Comparison of ENCODE assay signal across 17 mouse cellular contexts in the genomic region with DNA sequence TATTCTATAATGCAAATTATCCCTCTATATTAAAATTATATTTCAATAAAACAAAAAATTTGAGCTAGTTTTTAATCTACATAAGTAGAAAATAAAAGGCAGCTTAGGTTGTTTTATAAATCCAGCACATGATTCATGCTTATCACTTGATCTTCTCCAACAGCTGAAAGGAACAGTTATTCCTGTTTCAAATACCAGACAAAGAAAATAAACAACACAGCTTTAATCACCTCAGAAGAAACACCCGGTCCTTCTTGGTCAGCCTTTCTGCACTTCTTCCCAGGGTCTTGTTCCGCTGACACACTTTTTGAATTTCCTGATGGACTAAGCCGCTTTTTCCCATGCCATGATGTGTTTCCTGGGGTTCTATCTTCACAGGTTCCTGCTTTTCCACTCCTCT.
"Had no signal": no experiment of that assay in that cellular context is flagged by ENCODE, and none has a peak within 500 bp of the region (broad histone marks: within the 10 kb centered on the region; RNA-seq: fewer than 3 reads in every experiment).

No protein-coding gene starts in this region.

- ATAC-seq: intestine, embryonic 16.5 days had no signal

- H3K4me3 ChIP-seq: left cerebral cortex, adult 2 months; liver, embryonic 13.5 days; neural tube, embryonic 12.5 days; neural tube, embryonic 15.5 days; stomach, embryonic 15.5 days had no signal

- H3K4me1 ChIP-seq: neural tube, embryonic 12.5 days; neural tube, embryonic 15.5 days; stomach, embryonic 15.5 days had no signal

- H3K9me3 ChIP-seq: liver, embryonic 13.5 days; neural tube, embryonic 12.5 days; neural tube, embryonic 15.5 days; stomach, embryonic 15.5 days had no signal

- H3K4me2 ChIP-seq: liver, embryonic 13.5 days; midbrain, embryonic 11.5 days; neural tube, embryonic 12.5 days; neural tube, embryonic 15.5 days; stomach, embryonic 15.5 days had no signal

- DNase-seq: kidney, adult 18-20 months; kidney, postnatal 25 days; layer of hippocampus, postnatal 36 days; liver, embryonic 13.5 days; lung, adult 2 months; lung, postnatal 14 days; lung, postnatal 4 days; midbrain, embryonic 14.5 days; right cerebral cortex, adult 18-20 months; right cerebral cortex, postnatal 14 days; right cerebral cortex, postnatal 4 days had no signal

- H3K9ac ChIP-seq: liver, embryonic 13.5 days; neural tube, embryonic 12.5 days; neural tube, embryonic 15.5 days; stomach, embryonic 15.5 days had no signal

- H3K27ac ChIP-seq: left cerebral cortex, adult 2 months; liver, embryonic 13.5 days; neural tube, embryonic 12.5 days; neural tube, embryonic 15.5 days; stomach, embryonic 15.5 days had no signal

- H3K27me3 ChIP-seq: liver, embryonic 13.5 days; neural tube, embryonic 12.5 days; neural tube, embryonic 15.5 days; stomach, embryonic 15.5 days had no signal
